Mouse (Mus musculus) heart, adult 11 months (tissue): ENCODE results near the gene Arhgap21.

Experiments used
- DNase-seq: peaks from one replicate; pipeline ENCODE4 v3.0.0; 2022

Arhgap21 gene

DNA sequence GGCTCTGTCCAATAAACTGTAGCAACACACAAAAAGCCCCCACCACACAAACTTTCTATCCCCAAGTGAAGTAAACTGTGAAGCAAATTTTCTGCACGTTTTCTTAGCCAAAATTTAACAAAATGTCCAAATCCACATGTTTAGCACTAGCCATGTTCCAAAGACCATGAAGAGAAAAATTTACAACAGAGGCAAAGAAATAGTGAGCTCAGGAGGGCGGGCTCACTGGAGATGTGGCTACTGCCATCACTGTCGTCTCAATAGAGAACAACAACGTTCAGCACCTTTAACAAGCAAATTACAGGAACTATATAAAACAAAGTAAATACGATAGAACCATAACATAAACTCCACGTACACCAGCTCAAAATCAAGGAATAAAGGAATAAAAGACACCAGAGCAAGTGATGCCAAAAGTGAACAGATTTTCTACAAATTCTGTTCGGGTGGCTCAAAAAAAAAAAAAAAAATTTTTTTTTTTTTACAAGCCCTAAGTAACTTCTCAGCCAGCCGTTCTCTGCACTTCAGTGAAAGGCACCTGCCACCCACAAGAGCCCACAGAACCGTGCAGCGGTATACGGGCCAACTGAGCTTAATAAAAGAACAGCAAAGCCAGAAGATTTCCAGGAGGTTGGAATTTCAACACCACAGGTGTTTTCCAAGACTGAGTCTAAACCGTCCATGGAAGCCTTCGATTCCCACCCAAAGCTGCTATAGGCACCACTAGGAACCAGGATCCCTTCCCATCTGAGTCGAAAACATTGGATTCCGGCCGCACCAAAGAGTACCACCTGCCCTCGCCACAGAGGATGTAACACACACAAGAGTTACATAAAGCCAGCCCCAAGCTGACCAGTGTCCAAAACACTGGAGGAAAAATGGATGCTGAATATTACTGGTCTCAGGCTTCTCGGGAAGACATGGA, 2.2 kb downstream of the Arhgap21 start:
- DNase-seq, result peak; percentile 70

DNA sequence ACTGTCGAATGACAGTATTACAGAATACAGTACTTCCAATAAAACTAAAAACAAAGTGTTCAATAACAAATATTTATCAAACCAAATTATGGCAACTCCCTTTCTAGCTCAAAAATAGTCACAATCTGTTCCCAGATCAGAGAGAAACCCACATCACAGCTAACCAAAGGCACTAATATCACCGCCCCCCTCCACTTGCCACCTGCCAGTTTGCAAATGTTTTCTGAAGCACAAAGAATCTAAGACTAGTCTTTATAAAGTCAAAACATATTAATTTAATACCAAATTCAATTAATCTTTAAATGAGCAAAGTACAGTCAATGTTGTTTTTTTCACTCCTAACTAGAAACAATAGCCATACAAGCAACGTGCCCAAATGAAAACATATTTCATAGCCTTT, 3.3 kb downstream of the Arhgap21 start:
- no peak for DNase-seq

DNA sequence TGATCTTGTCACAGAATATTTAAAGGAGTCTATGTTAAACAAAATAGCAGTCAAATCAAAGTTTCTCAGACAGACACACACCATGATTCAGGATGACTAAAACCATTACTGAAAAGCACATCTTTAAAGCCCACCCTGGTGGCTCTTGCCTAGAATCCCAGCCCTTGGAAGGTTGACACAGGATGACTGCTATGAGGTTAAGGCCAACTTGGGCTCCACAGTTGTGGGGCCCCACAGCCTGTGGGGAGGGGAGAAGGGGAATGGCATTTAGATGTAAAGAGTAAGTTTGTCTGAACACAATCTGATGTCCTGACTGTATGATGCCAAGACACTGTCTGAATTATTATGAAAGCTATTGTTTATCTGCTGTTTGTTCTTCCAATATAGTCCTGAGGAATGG, 4.2 kb downstream of the Arhgap21 start:
- peak; percentile 77 for DNase-seq

DNA sequence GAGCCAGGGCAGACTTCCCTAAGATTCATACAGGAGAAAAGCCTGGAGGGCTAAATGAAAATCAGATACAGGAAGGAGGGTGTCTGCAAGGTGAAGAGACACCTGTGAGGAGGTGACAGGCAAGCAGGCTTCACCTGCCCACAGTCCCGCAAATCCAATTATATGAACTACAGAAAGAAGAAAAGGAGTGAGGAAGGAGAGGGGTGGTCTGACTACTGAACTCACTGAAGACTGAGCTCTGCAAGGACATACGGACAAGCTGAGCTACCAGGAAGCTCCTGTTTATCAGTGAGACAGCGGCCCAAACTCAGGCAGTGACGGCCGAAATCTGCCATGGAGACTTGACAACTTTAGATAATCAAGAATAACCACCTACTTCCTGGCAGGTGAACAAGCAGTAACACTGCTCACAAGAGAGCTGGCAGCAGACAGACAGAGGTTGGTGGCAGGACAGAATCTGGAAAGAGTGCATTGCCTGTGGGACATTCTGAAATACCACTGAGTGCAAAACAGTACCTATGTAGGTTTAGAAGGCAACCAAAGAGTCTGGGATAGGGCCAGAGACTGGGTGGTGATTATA, 5.4 kb downstream of the Arhgap21 start:
- DNase-seq, result peak; percentile 95

DNA sequence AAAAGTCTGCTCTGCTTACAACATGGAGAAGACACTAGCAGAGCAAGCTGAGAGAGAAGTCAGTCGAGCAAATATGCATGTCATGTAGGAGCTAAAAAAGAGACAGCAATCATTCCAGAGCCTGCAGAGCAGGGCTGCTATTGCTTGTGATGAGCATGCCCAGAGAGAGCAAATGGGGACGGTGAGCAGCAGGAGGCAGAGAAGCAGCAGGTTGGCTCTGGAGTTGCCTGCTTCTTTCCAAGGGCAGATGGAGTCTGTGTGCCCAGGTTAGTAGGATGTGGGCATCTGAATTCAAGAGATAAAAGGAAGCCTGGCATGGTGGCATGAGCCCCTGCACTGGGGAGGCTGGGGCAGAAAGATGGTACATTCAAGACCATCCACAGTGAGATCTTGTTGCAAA, 6.4 kb downstream of the Arhgap21 start:
- peak; percentile 93 for DNase-seq

DNA sequence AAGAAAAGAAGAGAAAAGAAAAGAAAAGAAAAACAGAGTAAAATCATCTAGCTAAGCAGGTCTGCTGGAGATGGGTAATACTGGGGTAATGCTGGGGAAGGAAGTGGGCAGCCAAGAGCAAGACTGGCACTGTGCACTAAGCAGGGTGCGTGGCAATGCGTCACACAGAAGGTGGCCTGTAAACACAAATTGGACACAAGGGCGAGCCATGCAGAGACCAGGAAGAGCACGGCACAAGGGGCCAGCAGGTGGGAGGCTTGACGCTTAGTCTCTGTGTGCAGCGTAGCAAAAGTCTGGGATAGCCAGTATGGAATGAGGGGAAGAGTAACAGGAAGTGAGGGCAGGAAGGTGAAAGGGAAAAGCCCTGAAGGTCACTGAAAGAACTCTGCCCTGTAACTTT, 6.9 kb downstream of the Arhgap21 start:
- DNase-seq, result peak; percentile 89

DNA sequence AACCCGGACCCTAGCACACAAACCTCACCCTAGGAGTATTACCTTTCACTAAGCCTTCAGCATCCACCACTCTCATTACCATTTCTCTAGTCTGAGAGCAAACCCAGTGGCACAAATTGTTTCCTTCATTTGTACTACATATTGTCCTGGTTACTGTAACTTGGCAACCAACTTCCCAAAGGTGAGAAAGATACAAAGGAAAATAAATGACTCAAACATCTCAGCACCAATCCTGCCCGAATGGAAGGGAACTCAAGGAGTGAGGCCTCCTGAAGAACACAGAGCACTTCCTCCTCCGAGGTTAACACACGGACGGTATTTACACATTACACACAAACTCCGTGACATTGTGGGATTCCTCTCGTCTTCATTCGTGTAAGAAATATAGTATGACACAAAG, 7.4 kb downstream of the Arhgap21 start:
- DNase-seq, result peak; percentile 69

DNA sequence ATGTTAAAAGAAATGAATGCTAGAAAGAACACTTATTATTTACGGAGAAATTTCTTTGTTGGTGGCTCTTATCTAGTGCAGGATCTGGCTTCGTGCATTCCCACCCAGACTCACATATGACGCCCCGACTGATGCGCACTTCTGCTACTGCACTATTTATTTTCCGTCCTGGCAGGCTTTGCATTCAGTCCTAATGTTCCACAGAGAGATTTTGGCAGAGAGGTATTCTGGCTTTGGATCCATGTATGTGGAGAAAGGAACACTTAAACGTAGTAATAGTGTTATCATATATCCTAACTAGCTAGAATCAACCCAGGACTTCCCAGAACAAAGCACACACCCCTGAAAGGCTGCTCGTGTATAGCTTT, 8.0 kb downstream of the Arhgap21 start:
- DNase-seq, result peak; percentile 52

DNA sequence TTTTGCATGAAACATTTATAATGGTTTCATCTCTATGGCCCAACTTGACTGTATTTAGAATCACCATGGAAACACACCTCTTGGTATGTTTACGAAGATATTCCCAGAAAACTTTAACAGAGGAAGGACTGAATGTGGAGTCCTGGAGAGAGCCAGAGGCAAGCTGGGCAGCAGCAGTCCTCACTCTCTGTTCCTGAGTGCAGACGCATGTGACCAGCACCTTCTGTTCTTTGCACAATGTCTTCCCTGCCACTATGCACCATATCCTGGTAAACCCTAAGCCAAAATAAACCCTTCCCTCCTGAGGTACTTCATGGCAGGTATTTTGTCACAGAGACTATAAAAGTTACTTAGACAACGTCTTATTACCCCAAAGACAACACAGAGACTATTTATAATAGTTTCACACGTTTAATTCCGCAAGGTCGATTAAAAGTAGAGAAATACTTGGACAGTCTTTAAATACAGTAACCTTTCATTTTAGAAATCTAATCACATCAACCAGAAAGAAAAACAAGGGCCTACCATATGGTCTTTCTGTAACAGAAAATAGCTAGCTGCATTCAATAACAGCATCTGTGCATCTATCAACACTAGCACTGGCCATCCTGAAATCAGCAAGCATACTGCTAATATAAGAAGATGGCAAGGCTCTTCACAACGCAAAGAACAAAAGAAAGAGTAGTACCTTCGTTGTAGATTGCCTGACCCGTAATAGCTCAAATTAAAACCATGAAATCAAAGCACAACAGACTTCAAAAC, 8.6 kb downstream of the Arhgap21 start:
- peak; percentile 46 for DNase-seq

DNA sequence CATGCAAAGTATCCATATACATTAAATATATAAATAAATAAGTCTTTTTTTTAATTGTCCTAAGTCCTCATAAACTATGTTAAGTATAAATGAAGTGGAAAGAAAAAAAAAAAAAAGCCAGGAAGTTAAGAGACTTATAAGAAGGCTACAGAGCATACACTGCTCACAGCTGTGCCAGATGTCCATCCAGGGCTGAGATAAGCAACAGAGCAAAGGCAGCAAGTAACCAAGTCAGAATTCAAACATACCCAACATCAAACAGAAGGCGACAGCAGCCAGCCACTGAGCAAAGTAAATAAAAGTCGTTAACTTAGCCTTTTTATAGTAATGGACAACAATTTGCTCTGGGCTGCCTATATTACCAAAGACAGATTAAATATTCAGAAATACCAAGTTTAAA, 9.6 kb downstream of the Arhgap21 start:
- DNase-seq, result peak; percentile 55

DNA sequence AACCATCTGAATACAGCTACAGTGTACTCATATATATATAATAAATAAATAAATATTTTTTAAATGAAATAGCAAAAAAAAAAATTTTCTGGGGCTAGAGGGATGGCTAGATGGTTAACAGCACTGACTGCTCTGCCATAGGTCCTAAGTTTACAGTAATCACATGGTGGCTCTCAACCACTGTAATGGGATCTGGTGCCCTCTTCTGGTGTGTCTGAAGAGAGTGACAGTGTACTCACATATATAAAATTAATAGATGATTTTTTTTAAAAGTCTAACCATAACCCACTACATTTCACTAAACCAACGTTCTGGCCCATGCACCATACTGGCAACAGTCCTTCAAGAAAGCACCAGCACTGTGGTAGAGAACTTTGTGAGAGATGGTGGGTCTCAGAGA, 10.7 kb downstream of the Arhgap21 start:
- DNase-seq, result no peak

DNA sequence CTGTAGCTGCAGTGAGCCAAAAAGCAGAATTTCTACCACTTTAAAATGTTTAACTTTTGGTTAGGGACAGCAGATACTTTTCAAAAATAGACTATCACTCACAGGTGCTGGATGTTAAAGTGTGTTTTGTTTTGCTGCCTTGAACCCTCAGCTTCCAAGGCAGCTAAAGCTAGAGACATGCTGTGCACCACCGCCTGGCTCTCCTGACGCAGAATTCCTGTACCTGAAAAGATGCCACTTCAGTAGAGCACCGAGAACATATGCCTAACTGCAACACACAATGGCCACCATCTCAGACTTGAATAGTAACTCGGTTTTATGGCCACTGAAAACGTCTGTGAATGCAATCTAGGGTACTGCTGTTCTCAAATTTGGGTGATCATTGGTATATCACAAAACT, 12.0 kb downstream of the Arhgap21 start:
- peak; percentile 81 for DNase-seq

DNA sequence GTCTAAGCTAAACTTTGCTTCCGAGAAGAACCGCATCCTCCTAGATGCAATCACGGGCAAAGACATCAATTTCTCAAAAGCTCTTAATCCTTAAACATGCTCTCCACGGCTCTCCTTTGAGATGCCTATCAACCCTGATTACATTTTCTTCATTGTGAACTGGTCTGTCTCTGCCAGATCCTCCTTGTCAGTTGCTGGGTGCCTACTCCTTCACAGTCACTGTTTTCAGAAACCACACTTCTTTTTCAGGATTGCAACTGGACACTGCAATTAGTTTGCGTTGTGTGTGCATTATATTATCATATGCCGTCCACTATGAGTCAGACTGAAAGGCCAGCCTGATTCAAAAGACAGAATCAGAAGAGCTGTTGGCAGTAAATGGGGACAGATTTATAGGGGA, 12.7 kb downstream of the Arhgap21 start:
- peak; percentile 63 for DNase-seq

DNA sequence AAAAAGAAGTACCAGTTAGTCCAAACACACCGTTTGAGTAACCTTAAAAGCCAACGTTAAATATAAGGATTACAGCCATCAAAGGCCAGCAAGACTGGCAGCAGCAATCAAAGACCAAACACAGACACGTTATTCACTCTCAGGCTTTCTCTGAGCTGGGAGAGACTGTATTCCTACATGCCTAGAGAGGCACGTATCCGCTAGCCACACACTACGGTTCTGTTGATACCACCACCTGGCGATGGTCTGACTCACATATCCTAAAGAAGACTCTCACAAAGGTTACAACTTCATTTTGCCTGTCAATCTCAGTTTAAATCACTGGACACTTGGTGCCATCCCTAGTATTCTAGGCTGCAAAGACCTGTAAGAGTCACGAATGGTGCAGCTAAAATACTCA, 13.3 kb downstream of the Arhgap21 start:
- DNase-seq, result peak; percentile 86

DNA sequence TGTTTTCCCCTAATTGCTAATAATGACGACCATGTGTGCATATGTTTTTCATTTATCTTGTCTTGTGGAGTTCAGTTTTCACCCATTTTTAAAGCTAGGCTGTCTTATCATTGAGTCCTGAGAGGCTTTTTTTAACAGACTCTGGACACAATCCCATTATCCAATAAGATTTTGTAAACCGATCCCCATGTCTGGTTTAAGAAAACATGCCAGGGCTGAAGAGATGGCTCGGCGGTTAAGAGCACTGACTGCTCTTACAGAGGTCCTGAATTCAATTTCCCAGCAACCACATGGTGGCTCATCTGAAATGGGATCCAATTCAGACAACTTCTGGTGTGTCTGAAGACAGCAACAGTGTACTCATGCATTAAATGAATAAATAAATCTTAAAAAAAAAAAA, 16.0 kb downstream of the Arhgap21 start:
- peak; percentile 39 for DNase-seq

DNA sequence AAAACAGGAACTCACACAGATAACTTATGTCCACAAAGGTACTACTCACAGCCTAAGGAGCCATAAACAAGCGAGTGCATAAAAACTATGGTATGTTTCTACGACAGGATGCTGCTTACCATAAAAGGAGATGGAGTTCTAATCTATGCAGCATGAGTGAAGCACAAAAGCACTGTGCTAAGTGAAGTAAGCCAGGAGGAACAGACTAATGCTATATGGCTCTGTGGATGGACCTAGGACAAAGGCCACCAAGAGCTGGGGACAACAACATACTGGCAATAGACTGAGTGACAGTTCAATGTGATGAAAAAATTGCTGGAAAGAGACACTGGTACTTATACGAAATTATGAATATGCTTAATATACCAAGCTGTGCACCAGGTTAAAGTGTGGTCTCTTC, 19.5 kb downstream of the Arhgap21 start:
- DNase-seq, result no peak

DNA sequence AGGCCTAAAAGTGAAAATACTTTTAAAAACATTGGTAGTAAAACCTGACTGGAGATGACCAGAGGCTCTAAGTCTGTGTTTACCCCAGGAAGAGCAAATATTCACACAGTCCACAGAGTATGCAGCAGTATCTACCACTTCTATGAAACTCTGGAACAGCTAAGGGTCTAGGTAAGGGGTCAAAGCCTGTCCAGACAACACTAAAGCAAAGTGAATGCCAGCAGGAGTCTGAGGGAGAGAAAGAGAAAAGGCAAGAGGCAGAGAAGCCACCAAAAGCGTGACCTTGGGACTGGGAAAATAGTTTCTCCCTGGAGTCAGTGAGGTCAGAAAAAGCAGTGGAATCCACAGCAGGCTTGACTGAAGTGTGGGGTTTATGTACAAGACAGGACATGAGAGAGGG, 21.6 kb downstream of the Arhgap21 start:
- DNase-seq, result peak; percentile 68

DNA sequence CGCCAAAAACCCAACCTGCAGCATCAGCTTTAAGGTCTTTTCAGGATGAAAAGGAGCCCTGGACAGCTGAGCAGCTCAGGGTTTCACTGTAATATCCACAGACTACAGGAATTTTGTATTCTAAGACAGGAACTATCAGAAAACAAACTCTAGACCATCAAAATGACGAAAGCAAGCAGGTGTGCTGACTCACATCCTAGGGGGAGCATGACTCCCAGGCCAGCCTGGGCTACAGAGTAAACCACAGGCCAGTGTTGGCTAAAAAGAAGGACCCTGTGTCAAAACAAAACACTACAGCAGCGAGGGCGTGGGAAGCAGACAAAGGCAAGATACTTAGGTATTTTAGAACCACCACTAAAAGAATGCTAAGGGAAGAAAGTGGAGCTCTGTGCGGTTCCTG, 23.1 kb downstream of the Arhgap21 start:
- peak; percentile 15 for DNase-seq

DNA sequence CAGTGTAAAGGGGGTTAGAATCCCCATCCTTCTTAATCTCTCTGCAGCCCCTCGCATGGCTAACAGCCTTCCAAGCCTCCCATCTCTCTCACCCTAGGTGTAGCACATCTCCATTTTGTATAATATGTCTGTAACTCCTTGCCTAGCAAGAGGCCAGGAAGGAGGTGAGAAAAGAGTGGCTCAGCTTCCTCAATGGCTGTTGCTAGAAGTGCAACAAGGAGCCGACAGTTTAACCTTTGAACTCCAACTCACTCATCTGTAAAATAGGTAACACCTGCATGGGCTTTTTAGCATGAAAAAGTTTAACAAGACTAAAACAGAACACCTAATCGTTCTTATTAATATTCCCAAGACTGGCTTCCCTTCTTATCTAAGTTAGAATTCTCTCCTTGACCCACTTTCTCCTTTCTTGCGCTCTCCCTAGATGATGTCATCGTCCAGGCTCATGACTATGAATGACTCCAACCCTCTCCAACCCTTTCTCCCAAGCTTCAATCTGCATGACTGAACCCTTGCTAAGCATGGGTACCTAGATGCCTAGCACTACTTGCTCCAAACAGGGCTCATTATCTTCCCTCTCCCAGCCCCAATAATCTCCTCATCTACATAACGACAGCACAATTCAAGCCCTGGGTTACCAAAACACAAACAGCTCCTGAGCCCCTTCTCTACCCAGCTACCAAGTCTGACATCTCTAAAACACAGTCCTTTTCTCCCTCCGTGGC, 24.8 kb downstream of the Arhgap21 start:
- DNase-seq, result peak; percentile 50

DNA sequence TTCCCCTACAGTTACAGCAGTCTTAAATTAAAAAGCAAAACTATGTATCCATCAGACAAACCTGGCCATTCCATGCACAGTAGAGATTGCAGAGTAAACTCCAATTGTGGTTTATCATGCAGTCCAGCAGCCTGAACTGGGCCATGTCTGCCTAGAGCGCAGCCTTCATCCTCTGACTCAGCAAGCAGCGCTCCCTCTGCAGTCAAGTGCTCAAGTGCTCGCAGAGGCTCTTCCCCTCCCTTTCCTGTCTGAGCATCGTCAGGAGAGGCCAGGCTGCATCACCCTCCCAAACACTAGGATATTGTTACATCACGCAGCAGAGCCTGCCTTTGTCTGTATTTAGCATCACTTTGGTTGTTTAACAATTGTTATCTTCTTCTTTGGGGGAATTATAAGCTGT, 25.5 kb downstream of the Arhgap21 start:
- DNase-seq, result peak; percentile 93

DNA sequence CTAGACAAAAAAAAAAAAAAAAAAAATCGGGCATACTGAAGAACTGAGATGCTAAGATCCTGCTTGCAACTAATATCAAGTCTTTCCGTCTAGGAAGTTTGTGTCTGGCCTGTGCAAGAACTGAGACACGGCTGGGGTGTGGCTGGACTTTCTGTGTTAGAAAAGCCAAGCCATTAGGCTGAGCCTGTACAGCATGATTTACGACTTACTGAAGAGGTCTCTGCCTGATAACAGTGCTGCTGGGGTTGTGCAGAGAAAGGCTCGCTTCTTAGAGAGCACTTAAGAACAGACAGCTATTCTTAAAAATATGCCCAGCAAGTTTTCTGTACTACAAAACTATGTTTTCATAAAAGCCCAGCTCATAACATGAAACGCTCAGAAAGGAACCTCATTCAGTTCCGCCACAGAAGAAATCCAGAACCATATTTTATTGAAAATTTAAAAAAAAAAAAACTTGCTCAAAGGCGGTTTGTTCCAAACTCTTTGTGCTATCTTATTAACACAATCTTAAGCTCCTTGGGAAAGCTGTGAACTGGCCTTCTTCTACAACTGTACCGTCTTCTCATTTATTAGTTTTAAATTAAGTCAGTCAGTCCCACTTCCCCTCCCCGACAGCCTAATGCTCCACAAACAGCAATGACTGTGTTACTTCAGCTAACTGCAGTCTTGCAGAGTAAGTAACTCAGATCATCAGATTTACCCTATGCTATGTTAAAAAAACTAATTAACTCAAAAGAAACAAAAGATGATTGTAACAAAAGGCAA, 26.1 kb downstream of the Arhgap21 start:
- peak; percentile 86 for DNase-seq

DNA sequence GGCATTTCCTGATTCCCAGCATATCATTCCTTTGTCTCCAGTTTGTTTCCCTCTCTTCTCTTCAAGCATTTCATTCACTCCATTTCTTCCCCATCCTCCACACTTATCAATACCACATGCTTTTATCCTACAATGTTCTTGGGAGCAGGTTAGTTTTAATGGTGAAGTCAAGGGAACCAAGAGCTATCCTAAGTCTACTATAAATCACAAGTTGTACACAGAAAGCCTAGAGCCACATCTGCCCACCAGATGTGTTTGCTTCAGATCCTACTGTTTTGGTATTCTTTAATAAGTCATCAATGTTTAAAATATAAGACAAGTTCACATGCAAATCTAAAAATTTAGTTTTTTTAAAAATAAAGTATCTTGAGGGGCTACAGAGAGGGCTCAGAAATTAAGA, 27.6 kb downstream of the Arhgap21 start:
- DNase-seq, result no peak
